Mouse (Mus musculus) stomach, postnatal 0 days (tissue): Measurements from ENCODE around the gene F2rl3. TPM values are rescaled to one million over a fixed set of nuclear protein-coding genes. Genes with fewer than 3 reads are reported as not detected.
A peak's percentile ranks its signal among the peaks of the same experiment; 100 is the strongest.

ENCODE experiments used
- ATAC-seq: fragments of 200-750 bp; cut with Nextera tagmentation; 2 replicates; pipeline ENCODE4 v1.8.0; 2017; ENCODE audit not compliant: low FRiP score, low TSS enrichment
- DNase-seq: peaks from one replicate; pipeline ENCODE4 v3.0.0-alpha.2; 2016; ENCODE audit warnings: low spot score
- H3K27ac ChIP-seq: fragments of 300-500 bp; sonication (generic); replicated peaks from 2 replicates; pipeline ENCODE4 v1.5.1; 2014; ENCODE audit warnings: mild to moderate bottlenecking, control low read depth
- H3K27me3 ChIP-seq: fragments of 300-500 bp; sonication (generic); 2 replicates; pipeline ENCODE4 v1.6.1; 2014; ENCODE audit warnings: low read length; ENCODE audit not compliant: control insufficient read depth, insufficient read depth
- H3K36me3 ChIP-seq: fragments of 300-500 bp; sonication (generic); 2 replicates; pipeline ENCODE4 v1.6.1; 2014; ENCODE audit warnings: low read length, mixed read lengths; ENCODE audit not compliant: control insufficient read depth, insufficient read depth
- H3K4me1 ChIP-seq: fragments of 300-500 bp; sonication (generic); replicated peaks from 2 replicates; pipeline ENCODE4 v1.6.1; 2014; ENCODE audit warnings: antibody characterized with exemption; ENCODE audit not compliant: control insufficient read depth, insufficient read depth
- H3K4me2 ChIP-seq: fragments of 300-500 bp; sonication (generic); replicated peaks from 2 replicates; pipeline ENCODE4 v1.6.1; 2014; ENCODE audit warnings: low read depth, mild to moderate bottlenecking, control low read depth, moderate library complexity
- H3K4me3 ChIP-seq: fragments of 300-500 bp; sonication (generic); 2 replicates; pipeline ENCODE4 v1.5.1; 2014; ENCODE audit warnings: low read depth, low read length, control low read depth
- H3K9ac ChIP-seq: fragments of 300-500 bp; sonication (generic); 2 replicates; pipeline ENCODE4 v1.6.1; 2014; ENCODE audit warnings: mild to moderate bottlenecking, low read length, control low read depth, mixed read lengths
- H3K9me3 ChIP-seq: fragments of 300-500 bp; sonication (generic); 2 replicates; pipeline ENCODE4 v1.6.1; 2016; ENCODE audit warnings: low read length; ENCODE audit not compliant: control insufficient read depth
- CTCF ChIP-seq: IDR thresholded peaks from 2 replicates; pipeline ENCODE4 v1.5.1; 2016; ENCODE audit warnings: antibody characterized with exemption, low read depth, mild to moderate bottlenecking, moderate library complexity
- EP300 ChIP-seq: optimal IDR thresholded peaks from 2 replicates; pipeline ENCODE3; 2016; ENCODE audit warnings: antibody characterized with exemption
- WGBS: fragments of 180-500 bp; shearing (Covaris S2); extraction: QIAGEN DNeasy Blood & Tissue Kit; methylation state at CpG from one replicate; pipeline ENCODE4 v1.1.7; 2014; 5-methylcytosine and 5-hydroxymethylcytosine counted together
- polyA plus RNA-seq: library from polyadenylated mRNA; unstranded; fragments of >200 nt; fragmentation: Nextera tagmentation; extraction: Ambion mirVana; gene quantifications from 2 replicates; pipeline ENCODE4 v1.2.1, GENCODE M21; 2015

F2rl3 gene
- polyA plus RNA-seq, 1 experiment from 2014 or later, result 1.6 TPM

GRCm38 (mm10) chr8:72723651-72724001 is 38.1 kb upstream of the F2rl3 start:
- TF ChIP-seq EP300 (no peak), CTCF (no peak)
- DNase-seq (peak; percentile 53), ATAC-seq (peak; percentile 37; the same call in 1 of the 2 replicates)
- no peaks in the 10 kb centered on the region for H3K4me1 ChIP-seq
- no peaks in the 10 kb centered on the region for H3K27me3 ChIP-seq
- H3K4me3 ChIP-seq, result peak overlapping the region; percentile 95
- 0% methylated on average over 30 of the region's 30 CpGs for WGBS
- peaks cover 22% of the 10 kb centered on the region for H3K36me3 ChIP-seq
- H3K9me3 ChIP-seq, result no peaks in the 10 kb centered on the region
- no peak overlapping the region for H3K27ac ChIP-seq
- peak overlapping the region; percentile 59 for H3K4me2 ChIP-seq
- H3K9ac ChIP-seq, result peak overlapping the region; percentile 97

GRCm38 (mm10) chr8:72728636-72729035 is 33.0 kb upstream of the F2rl3 start:
- ATAC-seq, result no peak
- Histone ChIP-seq H3K4me2 (no peak overlapping the region), H3K9ac (no peak overlapping the region), H3K4me3 (no peak overlapping the region), H3K4me1 (no peaks in the 10 kb centered on the region), H3K9me3 (no peaks in the 10 kb centered on the region), H3K27ac (no peak overlapping the region), H3K27me3 (no peaks in the 10 kb centered on the region), H3K36me3 (peaks cover 45% of the 10 kb centered on the region)
- no peak for DNase-seq
- TF ChIP-seq EP300 (no peak), CTCF (no peak)
- 86% methylated on average over 1 of the region's 1 CpGs for WGBS

- Histone ChIP-seq H3K27ac (no peak overlapping the region), H3K9ac (no peak overlapping the region), H3K4me2 (no peak overlapping the region), H3K27me3 (no peaks in the 10 kb centered on the region), H3K9me3 (no peaks in the 10 kb centered on the region), H3K4me1 (no peaks in the 10 kb centered on the region), H3K36me3 (peaks cover 38% of the 10 kb centered on the region), H3K4me3 (no peak overlapping the region)
- whole genome bisulfite sequencing, result 67% methylated on average over 5 of the region's 5 CpGs
- ATAC-seq (no peak), DNase-seq (no peak)
- TF ChIP-seq CTCF (peak; percentile 44), EP300 (no peak)
Measured at GRCm38 (mm10) chr8:72735001-72735400, 26.7 kb upstream of the F2rl3 start.

GRCm38 (mm10) chr8:72736868-72737267 is 24.8 kb upstream of the F2rl3 start:
- H3K27me3 ChIP-seq, result no peaks in the 10 kb centered on the region
- H3K9me3 ChIP-seq, result no peaks in the 10 kb centered on the region
- DNase-seq (no peak), ATAC-seq (no peak)
- H3K9ac ChIP-seq, result no peak overlapping the region
- no peaks in the 10 kb centered on the region for H3K4me1 ChIP-seq
- TF ChIP-seq CTCF, result no peak
- H3K36me3 ChIP-seq, result peaks cover 31% of the 10 kb centered on the region
- H3K27ac ChIP-seq, result no peak overlapping the region
- H3K4me2 ChIP-seq, result no peak overlapping the region
- no peak overlapping the region for H3K4me3 ChIP-seq

GRCm38 (mm10) chr8:72746061-72746460 is 15.6 kb upstream of the F2rl3 start:
- WGBS, result 31% methylated on average over 5 of the region's 5 CpGs
- TF ChIP-seq CTCF (peak; percentile 85), EP300 (no peak)
- no peak overlapping the region for H3K4me2 ChIP-seq
- H3K27me3 ChIP-seq, result no peaks in the 10 kb centered on the region
- no peak overlapping the region for H3K27ac ChIP-seq
- no peak overlapping the region for H3K9ac ChIP-seq
- peaks cover 44% of the 10 kb centered on the region for H3K36me3 ChIP-seq
- H3K9me3 ChIP-seq, result no peaks in the 10 kb centered on the region
- no peaks in the 10 kb centered on the region for H3K4me1 ChIP-seq
- peak; percentile 59 for DNase-seq
- ATAC-seq, result 0 out of 2 replicates have a peak, but pooled peaks have one; percentile 58
- H3K4me3 ChIP-seq, result no peak overlapping the region

DNA sequence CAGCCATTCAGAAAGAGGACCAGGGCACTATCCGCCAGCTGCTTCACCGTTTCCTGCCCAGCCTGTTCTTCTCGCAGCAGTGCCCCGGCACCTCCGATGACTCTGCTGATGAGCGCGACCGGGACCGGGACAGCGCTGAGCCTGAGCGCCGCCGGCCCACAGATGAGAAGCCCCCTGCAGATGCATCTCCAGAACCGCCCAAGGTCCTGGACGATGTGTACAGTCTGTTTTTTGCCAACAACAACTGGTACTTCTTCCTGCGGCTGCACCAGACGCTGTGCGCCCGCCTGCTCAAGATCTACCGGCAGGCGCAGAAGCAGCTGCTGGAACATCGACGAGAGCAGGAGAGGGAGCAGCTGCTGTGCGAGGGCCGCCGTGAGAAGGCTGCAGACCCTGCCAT is 11.8 kb upstream of the F2rl3 start:
- H3K27me3 ChIP-seq, result no peaks in the 10 kb centered on the region
- DNase-seq (peak; percentile 9), ATAC-seq (no peak)
- no peaks in the 10 kb centered on the region for H3K4me1 ChIP-seq
- H3K4me2 ChIP-seq, result no peak overlapping the region
- no peak overlapping the region for H3K27ac ChIP-seq
- no peaks in the 10 kb centered on the region for H3K9me3 ChIP-seq
- TF ChIP-seq EP300, result no peak
- TF ChIP-seq CTCF, result no peak
- 93% methylated on average over 26 of the region's 26 CpGs for WGBS
- H3K36me3 ChIP-seq, result peaks cover 47% of the 10 kb centered on the region
- H3K9ac ChIP-seq, result no peak overlapping the region
- H3K4me3 ChIP-seq, result no peak overlapping the region
